Mouse (Mus musculus) small intestine, adult 2 months (tissue): ENCODE results near the gene Dysf.

Experiments
- CTCF ChIP-seq: fragments of 200-500 bp; IDR thresholded peaks from 2 replicates; pipeline ENCODE4 v1.5.1; 2012; ENCODE audit warnings: low read depth, mild to moderate bottlenecking, control low read depth, inconsistent platforms, low read length, moderate library complexity, mixed read lengths; ENCODE audit not compliant: insufficient replicate concordance, insufficient read length; ENCODE audit errors: extremely low read depth
- POLR2A ChIP-seq: fragments of 200-500 bp; IDR thresholded peaks from 2 replicates; pipeline ENCODE4 v1.6.1; 2012; ENCODE audit warnings: low read depth, mild to moderate bottlenecking, control low read depth, inconsistent platforms, low read length, moderate library complexity

- no peak for TF ChIP-seq CTCF
- TF ChIP-seq POLR2A: no peak
Measured at GRCm38 (mm10) chr6:84124609-84125008, 116.2 kb downstream of the Dysf start.
